Mouse (Mus musculus): ENCODE data around the gene Adcy7. TPM values are rescaled to one million over a fixed set of nuclear protein-coding genes. Genes with fewer than 3 reads are reported as not detected.

The Adcy7 gene
- total and polyA plus RNA-seq, 2 experiments from 2014 or later = 8.6 to 23.2 TPM

DNA sequence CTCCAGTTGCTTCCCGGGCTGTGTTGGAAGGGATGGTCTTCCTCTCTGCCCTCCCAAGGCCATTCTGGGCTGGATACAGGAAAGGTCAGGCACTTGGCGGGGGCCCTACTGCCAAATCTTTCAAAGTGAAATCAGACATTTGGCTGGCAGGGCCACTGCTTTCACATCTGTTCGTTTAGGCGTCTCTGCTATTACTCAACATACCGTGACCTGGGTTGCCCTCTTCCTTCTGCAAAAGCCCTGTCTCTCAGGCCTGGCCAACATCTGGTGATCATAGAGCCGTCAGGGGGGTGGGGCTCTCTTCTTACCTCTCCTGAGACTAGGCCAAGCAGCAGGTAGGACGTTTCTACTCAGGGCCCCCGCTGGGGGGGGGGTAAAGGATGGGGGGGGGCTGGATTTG lies 10.5 kb downstream of the Adcy7 start:
- no peaks in the 10 kb centered on the region for H3K27me3 ChIP-seq (ENCODE audit: insufficient read depth, low read length)
- 56% methylated on average over 8 of the region's 8 CpGs for WGBS
- ATAC-seq = no peak
- no peaks in the 10 kb centered on the region for H3K4me1 ChIP-seq (ENCODE audit: insufficient read depth, low read length)
- no peak overlapping the region for H3K9ac ChIP-seq (replicated peaks; ENCODE audit: low read length)
- H3K27ac ChIP-seq = no peak overlapping the region
- DNase-seq (ENCODE audit: low spot score) = no peak
- no peak overlapping the region for H3K4me2 ChIP-seq (ENCODE audit: low read depth, low read length)
- no peaks in the 10 kb centered on the region for H3K36me3 ChIP-seq (ENCODE audit: insufficient read depth, low read length)
- no peak overlapping the region for H3K4me3 ChIP-seq (ENCODE audit: low read length)
- H3K9me3 ChIP-seq (ENCODE audit: low read length) = no peaks in the 10 kb centered on the region
- TF ChIP-seq CTCF (IDR thresholded peaks at IDR 0.05; ENCODE audit: low read depth) = no peak

- Histone ChIP-seq H3K27ac (no peak overlapping the region), H3K4me3 (ENCODE audit: low read length) (no peak overlapping the region), H3K9ac (replicated peaks; ENCODE audit: low read length) (no peak overlapping the region), H3K4me1 (ENCODE audit: insufficient read depth, low read length) (no peaks in the 10 kb centered on the region), H3K9me3 (ENCODE audit: low read length) (no peaks in the 10 kb centered on the region), H3K4me2 (ENCODE audit: low read depth, low read length) (no peak overlapping the region), H3K36me3 (ENCODE audit: insufficient read depth, low read length) (no peaks in the 10 kb centered on the region), H3K27me3 (ENCODE audit: insufficient read depth, low read length) (no peaks in the 10 kb centered on the region)
- DNase-seq (ENCODE audit: low spot score) (no peak), ATAC-seq (no peak)
- 82% methylated on average over 13 of the region's 13 CpGs for WGBS
- TF ChIP-seq CTCF (IDR thresholded peaks at IDR 0.05; ENCODE audit: low read depth) = no peak
Measured at GRCm38 (mm10) chr8:88283243-88284115, 11.3 kb downstream of the Adcy7 start.

- Histone ChIP-seq H3K36me3 (ENCODE audit: insufficient read depth, low read length) (no peaks in the 10 kb centered on the region), H3K27ac (no peak overlapping the region), H3K9me3 (ENCODE audit: low read length) (no peaks in the 10 kb centered on the region), H3K4me3 (ENCODE audit: low read length) (no peak overlapping the region), H3K4me1 (ENCODE audit: insufficient read depth, low read length) (no peaks in the 10 kb centered on the region), H3K4me2 (ENCODE audit: low read depth, low read length) (no peak overlapping the region), H3K27me3 (ENCODE audit: insufficient read depth, low read length) (no peaks in the 10 kb centered on the region), H3K9ac (replicated peaks; ENCODE audit: low read length) (no peak overlapping the region)
- ATAC-seq (no peak), DNase-seq (ENCODE audit: low spot score) (no peak)
- TF ChIP-seq CTCF (IDR thresholded peaks at IDR 0.05; ENCODE audit: low read depth) = no peak
- 72% methylated on average over 7 of the region's 7 CpGs for WGBS
Measured at GRCm38 (mm10) chr8:88284738-88285137, 12.5 kb downstream of the Adcy7 start.

DNA sequence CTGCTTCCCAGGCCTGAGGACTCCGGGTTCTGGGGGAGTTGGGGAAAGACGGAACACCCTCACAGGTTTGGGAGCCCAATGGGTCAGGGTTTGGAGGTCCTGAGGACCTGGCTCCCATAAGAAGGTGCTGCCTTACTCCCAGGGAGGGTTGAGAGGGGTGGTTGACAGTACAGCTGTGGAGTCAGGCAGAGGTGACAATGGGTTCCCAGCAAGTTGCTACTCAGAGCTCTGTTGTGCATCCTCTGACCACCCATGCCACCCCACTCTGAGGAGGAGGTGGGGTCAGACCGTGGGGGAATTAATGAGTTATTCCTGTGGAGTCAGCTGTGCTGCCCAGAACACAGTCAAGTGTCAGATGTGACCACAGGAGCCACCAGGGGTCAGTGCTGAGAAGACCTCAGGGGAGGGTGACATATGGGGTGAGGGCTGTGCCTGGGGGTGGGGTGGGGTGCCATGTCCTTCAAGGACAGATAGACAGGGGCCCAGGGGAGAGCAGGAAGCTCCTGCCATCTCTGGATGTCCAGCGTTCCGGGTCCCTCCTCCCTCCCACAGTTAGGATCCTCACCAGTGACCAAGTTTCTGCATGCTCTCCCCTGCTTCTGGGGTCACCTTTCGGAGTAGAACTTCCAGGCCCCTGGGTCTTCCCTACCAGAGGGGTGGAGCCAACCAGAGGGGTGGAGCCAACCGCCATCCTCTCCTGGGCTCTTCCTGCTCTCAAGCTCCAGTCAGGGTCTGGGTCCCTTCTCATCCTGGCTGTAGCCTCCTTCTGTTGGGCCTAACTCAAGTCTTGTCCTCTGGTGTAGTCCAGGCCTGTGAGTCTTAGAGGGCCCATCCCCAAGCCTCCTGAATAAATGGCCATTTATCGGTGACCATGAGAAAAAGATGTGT lies 13.5 kb downstream of the Adcy7 start:
- H3K9ac ChIP-seq (replicated peaks; ENCODE audit: low read length) = no peak overlapping the region
- 82% methylated on average over 8 of the region's 8 CpGs for WGBS
- H3K27ac ChIP-seq = no peak overlapping the region
- H3K4me2 ChIP-seq (ENCODE audit: low read depth, low read length) = no peak overlapping the region
- DNase-seq (ENCODE audit: low spot score) (no peak), ATAC-seq (no peak)
- no peaks in the 10 kb centered on the region for H3K27me3 ChIP-seq (ENCODE audit: insufficient read depth, low read length)
- TF ChIP-seq CTCF (IDR thresholded peaks at IDR 0.05; ENCODE audit: low read depth) = no peak
- no peak overlapping the region for H3K4me3 ChIP-seq (ENCODE audit: low read length)
- no peaks in the 10 kb centered on the region for H3K36me3 ChIP-seq (ENCODE audit: insufficient read depth, low read length)
- H3K9me3 ChIP-seq (ENCODE audit: low read length) = no peaks in the 10 kb centered on the region
- no peaks in the 10 kb centered on the region for H3K4me1 ChIP-seq (ENCODE audit: insufficient read depth, low read length)

DNA sequence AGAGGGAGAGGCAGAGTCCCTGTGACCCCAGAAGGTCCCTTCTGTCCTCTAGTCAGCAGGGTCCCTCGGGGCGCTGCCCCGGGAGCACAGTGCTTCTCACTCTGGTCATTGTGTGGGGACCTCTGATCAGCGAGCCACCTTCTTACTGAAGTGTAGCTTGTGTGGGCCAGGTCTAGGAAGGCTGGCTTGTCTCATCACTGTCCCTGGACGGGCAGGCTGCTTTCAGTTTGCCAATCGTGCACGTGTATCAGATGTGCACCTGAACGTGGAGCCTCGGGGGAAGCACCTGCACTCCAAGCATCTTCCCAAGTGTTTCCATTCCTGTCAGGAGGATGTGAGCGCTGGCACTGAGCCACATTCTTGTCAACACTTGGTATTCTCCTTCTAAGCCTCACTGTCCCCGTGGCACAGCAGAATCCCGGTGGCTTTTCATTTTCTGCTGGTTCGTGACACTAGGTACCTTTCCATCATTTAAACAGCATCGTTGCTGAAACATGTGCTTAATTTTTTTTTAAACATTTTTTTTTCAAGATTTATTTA lies 14.3 kb downstream of the Adcy7 start:
- no peak overlapping the region for H3K4me3 ChIP-seq (ENCODE audit: low read length)
- no peak overlapping the region for H3K27ac ChIP-seq
- no peak overlapping the region for H3K4me2 ChIP-seq (ENCODE audit: low read depth, low read length)
- DNase-seq (ENCODE audit: low spot score) (no peak), ATAC-seq (no peak)
- no peak for TF ChIP-seq CTCF (IDR thresholded peaks at IDR 0.05; ENCODE audit: low read depth)
- H3K4me1 ChIP-seq (ENCODE audit: insufficient read depth, low read length) = no peaks in the 10 kb centered on the region
- WGBS = 81% methylated on average over 14 of the region's 14 CpGs
- H3K27me3 ChIP-seq (ENCODE audit: insufficient read depth, low read length) = no peaks in the 10 kb centered on the region
- H3K9me3 ChIP-seq (ENCODE audit: low read length) = no peaks in the 10 kb centered on the region
- H3K36me3 ChIP-seq (ENCODE audit: insufficient read depth, low read length) = no peaks in the 10 kb centered on the region
- H3K9ac ChIP-seq (replicated peaks; ENCODE audit: low read length) = no peak overlapping the region

- H3K4me2 ChIP-seq (ENCODE audit: low read depth, low read length) = no peak overlapping the region
- DNase-seq (ENCODE audit: low spot score) = no peak
Measured at GRCm38 (mm10) chr8:88288622-88289242, 16.5 kb downstream of the Adcy7 start.

More at GRCm38 (mm10) chr8:88288622-88289242, 16.5 kb downstream of the Adcy7 start:
- no peak overlapping the region for H3K9ac ChIP-seq (replicated peaks; ENCODE audit: low read length)
- H3K27ac ChIP-seq = no peak overlapping the region
- no peaks in the 10 kb centered on the region for H3K4me1 ChIP-seq (ENCODE audit: insufficient read depth, low read length)
- no peak for TF ChIP-seq CTCF (IDR thresholded peaks at IDR 0.05; ENCODE audit: low read depth)
- H3K4me3 ChIP-seq (ENCODE audit: low read length) = no peak overlapping the region
- ATAC-seq = no peak
- H3K9me3 ChIP-seq (ENCODE audit: low read length) = no peaks in the 10 kb centered on the region
- H3K27me3 ChIP-seq (ENCODE audit: insufficient read depth, low read length) = no peaks in the 10 kb centered on the region
- 79% methylated on average over 12 of the region's 12 CpGs for WGBS
- H3K36me3 ChIP-seq (ENCODE audit: insufficient read depth, low read length) = no peaks in the 10 kb centered on the region
